Mouse (Mus musculus) kidney, embryonic 16.5 days (tissue): ENCODE measurements around the gene Gm36210. TPM values are rescaled to one million over a fixed set of nuclear protein-coding genes. Genes with fewer than 3 reads are reported as not detected.

Experiments used
- ATAC-seq: fragments of 200-750 bp; cut with Nextera tagmentation; 2 replicates; pipeline ENCODE4 v1.8.0; 2017; ENCODE audit warnings: moderate TSS enrichment; ENCODE audit not compliant: low FRiP score, low TSS enrichment
- H3K27ac ChIP-seq: fragments of 300-500 bp; sonication (generic); 2 replicates; pipeline ENCODE4 v1.5.1; 2014; ENCODE audit warnings: low read length
- H3K27me3 ChIP-seq: fragments of 300-500 bp; sonication (generic); 2 replicates; pipeline ENCODE4 v1.6.1; 2014; ENCODE audit warnings: low read length, control low read depth, mixed read lengths; ENCODE audit not compliant: insufficient read depth
- H3K36me3 ChIP-seq: fragments of 300-500 bp; sonication (generic); 2 replicates; pipeline ENCODE4 v1.6.1; 2014; ENCODE audit warnings: low read length, control low read depth, mixed read lengths; ENCODE audit not compliant: insufficient read depth
- H3K4me1 ChIP-seq: fragments of 300-500 bp; sonication (generic); 2 replicates; pipeline ENCODE4 v1.6.1; 2014; ENCODE audit warnings: low read length, control low read depth, mixed read lengths; ENCODE audit not compliant: insufficient read depth
- H3K4me2 ChIP-seq: fragments of 300-500 bp; sonication (generic); replicated peaks from 2 replicates; pipeline ENCODE4 v1.6.1; 2014; ENCODE audit warnings: low read depth, low read length
- H3K4me3 ChIP-seq: fragments of 300-500 bp; sonication (generic); 2 replicates; pipeline ENCODE4 v1.5.1; 2014; ENCODE audit warnings: mild to moderate bottlenecking, low read length
- H3K9ac ChIP-seq: fragments of 300-500 bp; sonication (generic); replicated peaks from 2 replicates; pipeline ENCODE4 v1.6.1; 2014; ENCODE audit warnings: low read length
- H3K9me3 ChIP-seq: fragments of 300-500 bp; sonication (generic); 2 replicates; pipeline ENCODE4 v1.6.1; 2016; ENCODE audit warnings: low read length, control low read depth
- WGBS: fragments of 180-500 bp; shearing (Covaris S2); extraction: QIAGEN DNeasy Blood & Tissue Kit; methylation state at CpG from one replicate; pipeline ENCODE4 v1.1.7; 2014; 5-methylcytosine and 5-hydroxymethylcytosine counted together
- polyA plus RNA-seq: library from polyadenylated mRNA; unstranded; fragments of >200 nt; fragmentation: Nextera tagmentation; extraction: Ambion mirVana; gene quantifications from 2 replicates; pipeline ENCODE4 v1.2.1, GENCODE M21; 2015

Gene Gm36210
- polyA plus RNA-seq, 1 experiment from 2014 or later, result not detected

- Histone ChIP-seq H3K9me3 (peaks cover 6% of the 10 kb centered on the region), H3K27ac (no peak overlapping the region), H3K27me3 (no peaks in the 10 kb centered on the region), H3K4me3 (no peak overlapping the region), H3K9ac (no peak overlapping the region), H3K4me2 (no peak overlapping the region), H3K4me1 (no peaks in the 10 kb centered on the region), H3K36me3 (no peaks in the 10 kb centered on the region)
- ATAC-seq, result no peak
- 71% methylated on average over 10 of the region's 11 CpGs for WGBS
These were observed 31.1 kb upstream of the Gm36210 start for GRCm38 (mm10) chr7:4937392-4937791.

GRCm38 (mm10) chr7:4936832-4937231 is 30.5 kb upstream of the Gm36210 start:
- H3K4me1 ChIP-seq, result no peaks in the 10 kb centered on the region
- ATAC-seq, result no peak
- no peak overlapping the region for H3K27ac ChIP-seq
- H3K4me2 ChIP-seq, result no peak overlapping the region
- H3K9ac ChIP-seq, result no peak overlapping the region
- H3K36me3 ChIP-seq, result no peaks in the 10 kb centered on the region
- 66% methylated on average over 10 of the region's 10 CpGs for WGBS
- H3K4me3 ChIP-seq, result no peak overlapping the region
- H3K27me3 ChIP-seq, result no peaks in the 10 kb centered on the region
- H3K9me3 ChIP-seq, result peaks cover 6% of the 10 kb centered on the region

GRCm38 (mm10) chr7:4934160-4934914 is 28.0 kb upstream of the Gm36210 start:
- Histone ChIP-seq H3K27me3 (no peaks in the 10 kb centered on the region), H3K36me3 (no peaks in the 10 kb centered on the region), H3K4me1 (no peaks in the 10 kb centered on the region), H3K9ac (no peak overlapping the region), H3K9me3 (peaks cover 6% of the 10 kb centered on the region), H3K4me3 (no peak overlapping the region), H3K27ac (no peak overlapping the region), H3K4me2 (no peak overlapping the region)
- ATAC-seq, result no peak
- 69% methylated on average over 4 of the region's 4 CpGs for WGBS

- Histone ChIP-seq H3K9me3 (peaks cover 6% of the 10 kb centered on the region), H3K4me2 (no peak overlapping the region), H3K4me1 (0 out of 2 replicates have a peak, but pooled peaks cover 3% of the 10 kb centered on the region), H3K9ac (no peak overlapping the region), H3K27ac (no peak overlapping the region), H3K4me3 (no peak overlapping the region), H3K27me3 (no peaks in the 10 kb centered on the region), H3K36me3 (no peaks in the 10 kb centered on the region)
- WGBS, result 79% methylated on average over 12 of the region's 12 CpGs
- no peak for ATAC-seq
These were observed 26.8 kb upstream of the Gm36210 start for GRCm38 (mm10) chr7:4933103-4933502.

- Histone ChIP-seq H3K4me3 (no peak overlapping the region), H3K9me3 (no peaks in the 10 kb centered on the region), H3K27me3 (no peaks in the 10 kb centered on the region), H3K36me3 (no peaks in the 10 kb centered on the region), H3K4me2 (no peak overlapping the region), H3K4me1 (peaks cover 38% of the 10 kb centered on the region), H3K27ac (no peak overlapping the region), H3K9ac (no peak overlapping the region)
- 50% methylated on average over 17 of the region's 17 CpGs for WGBS
- ATAC-seq, result no peak
These were observed 22.0 kb upstream of the Gm36210 start for GRCm38 (mm10) chr7:4928323-4928722.

GRCm38 (mm10) chr7:4927711-4928110 is 21.4 kb upstream of the Gm36210 start:
- Histone ChIP-seq H3K27me3 (no peaks in the 10 kb centered on the region), H3K4me3 (no peak overlapping the region), H3K9ac (no peak overlapping the region), H3K4me1 (peaks cover 44% of the 10 kb centered on the region), H3K36me3 (no peaks in the 10 kb centered on the region), H3K27ac (no peak overlapping the region), H3K9me3 (no peaks in the 10 kb centered on the region), H3K4me2 (no peak overlapping the region)
- WGBS, result 52% methylated on average over 8 of the region's 8 CpGs
- ATAC-seq, result no peak

- Histone ChIP-seq H3K36me3 (no peaks in the 10 kb centered on the region), H3K4me3 (no peak overlapping the region), H3K4me1 (peaks cover 50% of the 10 kb centered on the region), H3K9ac (no peak overlapping the region; the same call in 1 of the 2 replicates), H3K27ac (no peak overlapping the region), H3K4me2 (no peak overlapping the region), H3K9me3 (no peaks in the 10 kb centered on the region), H3K27me3 (no peaks in the 10 kb centered on the region)
- no peak for ATAC-seq
- WGBS, result 70% methylated on average over 16 of the region's 16 CpGs
These were observed 20.5 kb upstream of the Gm36210 start for GRCm38 (mm10) chr7:4926849-4927248.

GRCm38 (mm10) chr7:4925441-4926381 is 19.4 kb upstream of the Gm36210 start, which contains the start of gene Ssc5d:
Ssc5d (plus strand) TSS chr7:4925785.
- Histone ChIP-seq H3K4me3 (no peak within 1 kb of the TSS), H3K9me3 (no peaks in the 10 kb centered on the region), H3K4me1 (peaks cover 52% of the 10 kb centered on the region), H3K36me3 (peaks cover 3% of the 10 kb centered on the region), H3K9ac (peak within 1 kb of the TSS; percentile 70), H3K27ac (peak within 1 kb of the TSS; percentile 81), H3K27me3 (no peaks in the 10 kb centered on the region), H3K4me2 (peak within 1 kb of the TSS; percentile 78)
- WGBS, result 9% methylated on average over 6 of the region's 6 CpGs
- ATAC-seq, result peak; percentile 52

- Histone ChIP-seq H3K4me2 (peak overlapping the region; percentile 78), H3K4me3 (no peak overlapping the region), H3K27ac (peak overlapping the region; percentile 81), H3K4me1 (peaks cover 54% of the 10 kb centered on the region), H3K9ac (peak overlapping the region; percentile 70; the same call in 1 of the 2 replicates), H3K36me3 (peaks cover 11% of the 10 kb centered on the region), H3K27me3 (no peaks in the 10 kb centered on the region), H3K9me3 (no peaks in the 10 kb centered on the region)
- 10% methylated on average over 3 of the region's 4 CpGs for WGBS
- ATAC-seq, result peak; percentile 33; the same call in 1 of the 2 replicates
These were observed 18.6 kb upstream of the Gm36210 start for GRCm38 (mm10) chr7:4924891-4925301.
